Mouse (Mus musculus) frontal cortex, adult (tissue): Measurements from ENCODE around the gene Tmem52.
"Not testable (repeated sequence)": the region's sequence is repeated elsewhere in the genome, so short reads cannot be mapped to it uniquely, and the experiment has no call there.

Experiments used
- ATAC-seq: cut with Nextera tagmentation; 2 replicates; pipeline ENCODE4 v1.9.2; 2017; ENCODE audit warnings: mild to moderate bottlenecking, moderate library complexity, mixed read lengths; ENCODE audit not compliant: low TSS enrichment

Gene Tmem52

DNA sequence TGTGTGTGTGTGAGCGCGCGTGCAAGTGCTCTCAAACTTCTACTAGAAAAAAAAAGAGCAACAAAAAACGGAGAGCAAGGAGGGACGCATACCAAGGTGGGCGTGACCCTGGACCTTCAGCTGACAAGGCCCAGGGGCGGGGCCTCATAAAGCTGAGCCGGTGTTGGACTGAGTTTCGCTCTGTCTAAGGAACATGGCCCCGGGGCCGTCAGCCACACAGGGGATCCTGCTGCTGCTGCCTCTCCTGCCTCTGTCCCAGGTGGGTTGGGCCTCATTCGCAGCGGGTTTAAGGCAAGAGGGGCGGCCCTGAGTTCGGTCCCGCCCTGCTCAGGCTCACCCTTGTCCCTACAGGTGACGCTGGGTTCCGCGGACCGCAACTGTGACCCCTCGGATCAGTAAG lies at the start of gene Tmem52:
Gene Tmem52 (plus strand): TSS at position 163 of the 400 bp plus-strand sequence.
- no peak for ATAC-seq

DNA sequence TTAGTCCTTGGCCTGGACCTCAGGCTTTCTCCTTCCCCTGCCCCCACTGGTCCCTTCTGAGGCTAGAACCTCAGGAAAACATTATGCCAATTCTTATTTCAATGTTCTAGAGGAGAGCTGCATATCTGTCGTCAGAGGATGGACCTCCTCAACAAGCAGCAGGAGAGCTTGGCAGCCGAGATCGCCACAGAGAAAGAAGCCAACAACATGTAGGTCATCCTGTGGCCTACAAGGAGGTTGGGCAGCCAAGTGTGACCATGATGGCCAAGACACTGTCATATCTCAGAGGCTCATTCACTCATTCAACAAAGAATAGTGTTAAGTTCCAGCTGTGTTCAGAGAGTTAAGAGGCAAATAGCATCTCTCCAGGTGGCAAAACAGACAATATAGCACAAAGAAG lies 48.8 kb upstream of the Tmem52 start:
- ATAC-seq, result no peak

DNA sequence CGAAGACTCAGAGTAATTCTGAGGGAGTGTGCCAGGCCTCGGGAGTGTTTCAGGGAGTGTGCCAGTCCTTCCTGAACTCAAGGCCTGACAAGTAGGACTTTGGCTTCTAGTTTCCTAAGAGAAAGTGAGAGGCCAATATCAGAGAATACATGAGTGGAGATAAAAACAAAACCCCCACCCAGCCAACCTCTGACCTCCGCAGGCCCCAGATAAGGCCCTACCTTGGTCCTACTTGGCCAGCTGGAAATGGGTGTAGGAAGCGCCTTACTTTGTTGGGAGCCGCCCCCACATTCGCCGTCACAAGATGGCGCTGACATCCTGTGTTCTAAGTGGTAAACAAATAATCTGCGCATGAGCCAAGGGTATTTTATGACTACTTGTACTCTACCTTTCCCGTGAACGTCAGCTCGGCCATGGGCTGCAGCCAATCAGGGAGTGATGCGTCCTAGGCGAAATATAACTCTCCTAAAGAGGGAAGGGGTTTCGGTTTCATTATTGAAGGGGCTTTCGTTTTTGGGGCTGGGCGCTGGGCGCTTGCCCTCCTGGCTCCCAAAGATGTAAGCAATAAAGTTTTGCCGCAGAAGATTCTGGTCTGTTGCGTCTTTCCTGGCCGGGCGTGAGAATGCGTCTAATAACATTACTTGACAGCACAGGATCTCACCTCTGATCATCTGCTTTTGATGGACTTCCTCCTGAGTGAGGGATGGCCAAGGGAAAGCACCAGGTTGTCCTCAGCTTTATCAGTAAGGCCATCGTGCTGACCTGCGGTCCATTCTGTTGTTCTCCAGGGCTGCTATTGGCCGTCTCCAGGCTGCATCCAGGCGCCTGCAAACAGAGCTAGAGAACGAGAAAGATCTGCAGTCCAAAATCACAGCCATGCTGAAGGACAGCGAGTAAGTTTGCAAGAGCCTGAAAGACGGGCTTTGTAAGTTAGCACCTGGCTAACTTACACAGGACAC lies 47.2 kb upstream of the Tmem52 start:
- ATAC-seq, result not testable (repeated sequence)

DNA sequence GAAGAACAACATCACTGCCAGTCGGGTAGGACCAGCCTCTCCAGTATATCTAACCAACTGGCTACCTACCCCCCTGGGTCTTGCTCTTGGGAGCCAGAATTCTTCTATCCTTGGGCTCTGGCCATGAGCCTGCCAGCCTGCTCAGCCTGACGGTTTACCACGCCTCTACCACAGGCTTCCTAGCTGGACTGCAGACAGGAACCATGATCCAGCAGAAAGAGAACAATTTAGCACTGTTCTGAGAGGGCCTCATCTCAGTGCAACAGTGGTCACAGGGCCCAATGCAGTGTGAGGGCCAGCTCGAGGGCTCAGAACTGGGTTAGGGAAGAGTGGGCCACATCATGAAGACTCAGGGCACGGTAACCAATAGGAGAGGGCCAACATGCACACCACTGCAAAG lies 44.9 kb upstream of the Tmem52 start:
- ATAC-seq, result 0 out of 2 replicates have a peak, but pooled peaks have one; percentile 20

DNA sequence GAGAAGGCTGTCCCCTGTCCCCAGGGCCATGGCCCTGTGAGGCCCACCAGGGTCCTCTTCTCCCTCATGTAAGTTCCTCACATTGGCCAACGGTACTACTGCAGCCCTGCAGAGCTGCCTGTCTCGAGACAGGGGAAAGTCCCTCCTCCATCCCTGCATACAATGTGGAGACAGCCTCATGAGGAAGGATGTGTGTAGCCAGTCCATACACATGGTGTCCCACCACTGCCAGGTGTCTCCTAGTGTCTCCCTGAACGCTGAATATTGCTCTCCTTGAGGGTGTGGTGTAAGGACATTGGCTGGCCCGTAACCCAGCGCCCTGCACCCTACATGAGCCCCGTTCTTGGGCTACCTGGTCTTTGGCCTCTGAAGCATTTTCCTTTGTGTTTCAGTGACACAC lies 42.6 kb upstream of the Tmem52 start:
- ATAC-seq, result no peak

DNA sequence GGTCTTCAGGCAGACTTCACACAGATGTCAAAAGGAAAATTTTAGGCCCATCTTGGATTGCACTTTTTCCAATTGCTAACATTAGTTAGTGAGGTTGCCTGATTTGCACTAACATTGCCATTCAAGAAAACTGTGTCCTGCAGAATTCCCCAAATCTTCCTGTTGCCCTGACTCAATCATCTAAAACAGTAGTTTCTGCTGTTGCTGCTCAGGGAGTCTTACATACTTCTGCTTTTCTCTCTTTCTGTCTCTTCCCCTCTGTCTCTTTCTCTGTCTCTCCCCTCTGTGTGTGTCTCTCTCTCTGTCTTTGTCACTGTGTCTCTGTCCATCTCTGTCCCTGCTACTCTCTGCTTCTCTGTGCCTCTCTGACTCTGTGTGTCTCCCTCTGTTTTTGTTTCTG lies 40.5 kb upstream of the Tmem52 start:
- no peak for ATAC-seq

DNA sequence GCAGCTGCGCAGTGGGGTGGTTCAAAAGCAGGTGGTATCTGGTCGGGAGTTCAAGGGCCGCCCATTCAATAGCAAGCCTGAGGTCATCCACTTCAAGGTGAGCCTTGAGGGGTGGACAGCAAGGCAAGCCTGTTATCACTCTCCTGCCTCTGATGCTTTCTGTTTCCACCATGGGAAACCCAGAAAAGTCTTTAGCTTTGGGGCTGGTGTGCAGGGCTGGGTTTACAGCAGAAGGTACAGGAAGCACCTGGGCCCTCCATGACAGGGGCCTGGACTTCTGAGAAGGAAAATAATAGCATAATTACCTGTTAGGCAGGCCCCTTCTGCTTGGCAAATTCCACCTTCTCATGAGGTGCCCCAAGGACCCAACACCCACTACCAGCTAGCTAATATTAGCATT lies 39.7 kb upstream of the Tmem52 start:
- ATAC-seq, result no peak

DNA sequence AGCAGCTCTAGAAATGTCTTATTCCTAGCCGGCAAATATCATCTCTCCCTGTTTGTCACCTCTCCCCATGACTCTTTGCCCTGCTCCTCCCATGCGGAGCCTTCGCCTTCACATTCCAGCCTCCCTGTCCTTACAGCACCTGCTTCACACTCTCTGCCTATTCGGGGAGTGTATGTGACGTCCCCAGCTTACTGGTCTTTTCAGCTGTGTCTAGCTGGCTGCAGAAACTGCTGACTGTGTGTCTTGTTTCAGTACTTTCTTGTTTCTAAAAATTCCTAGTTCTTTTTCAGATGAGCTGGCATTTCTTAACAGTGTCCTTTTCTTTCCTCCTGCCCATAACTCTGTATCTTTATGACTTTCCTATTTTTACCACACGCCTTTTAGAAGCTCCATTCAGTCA lies 36.6 kb upstream of the Tmem52 start:
- peak; percentile 81 for ATAC-seq

DNA sequence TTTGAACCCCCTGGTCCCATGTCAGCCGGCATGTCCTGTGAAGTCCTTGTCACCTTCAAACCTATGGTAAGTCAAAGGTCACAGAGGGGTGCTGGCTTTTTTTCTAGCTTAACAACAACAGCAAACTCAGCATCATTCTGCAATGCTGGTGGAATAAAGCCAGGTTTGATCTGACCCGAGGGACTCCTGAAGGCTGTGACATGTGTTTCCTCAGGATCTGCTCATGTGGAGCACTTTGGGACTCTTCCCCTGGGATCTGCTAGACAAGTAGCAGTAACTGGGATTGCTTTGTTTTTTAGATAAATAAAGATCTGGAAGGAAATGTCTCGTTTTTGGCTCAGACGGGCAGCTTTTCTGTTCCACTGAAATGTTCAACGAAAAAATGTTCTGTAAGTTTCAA lies 34.9 kb upstream of the Tmem52 start:
- no peak for ATAC-seq

DNA sequence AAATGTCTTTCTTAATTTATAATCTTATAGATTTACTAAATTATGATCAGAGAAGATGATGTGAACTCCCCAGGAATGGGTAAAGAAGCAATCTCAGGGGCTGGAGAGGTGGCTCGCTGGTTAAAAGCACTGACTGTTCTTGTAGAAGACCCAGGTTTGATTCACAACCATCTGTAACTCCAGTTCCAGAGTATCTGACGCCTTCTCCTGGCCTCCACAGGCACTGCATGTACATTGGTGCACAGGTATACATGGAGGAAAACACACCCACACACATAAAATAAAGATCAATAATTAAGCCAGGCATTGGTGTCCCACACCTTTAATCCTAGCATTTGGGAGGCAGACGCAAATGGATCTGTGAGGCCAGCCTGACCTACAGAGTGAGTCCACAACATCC lies 26.1 kb upstream of the Tmem52 start:
- no peak for ATAC-seq

DNA sequence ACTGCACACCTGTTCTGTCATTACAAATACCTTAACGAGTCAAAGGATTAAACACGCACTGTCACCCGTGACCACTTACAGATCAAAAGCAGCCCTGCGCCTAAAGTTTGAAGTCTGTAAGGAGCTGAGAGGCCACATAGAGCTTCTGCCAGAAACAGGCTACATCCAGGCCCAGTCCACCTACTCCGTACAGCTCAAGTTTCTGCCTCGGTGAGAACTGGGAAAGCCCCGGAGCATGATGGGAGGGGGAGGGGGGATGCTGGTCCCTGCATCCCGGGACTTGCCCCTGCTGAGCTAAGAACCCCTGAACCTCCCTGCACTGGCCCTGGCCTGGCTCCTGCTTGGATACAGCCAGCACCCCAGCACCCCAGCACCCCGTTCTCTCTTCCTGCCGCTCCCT lies 17.3 kb upstream of the Tmem52 start:
- no peak for ATAC-seq

DNA sequence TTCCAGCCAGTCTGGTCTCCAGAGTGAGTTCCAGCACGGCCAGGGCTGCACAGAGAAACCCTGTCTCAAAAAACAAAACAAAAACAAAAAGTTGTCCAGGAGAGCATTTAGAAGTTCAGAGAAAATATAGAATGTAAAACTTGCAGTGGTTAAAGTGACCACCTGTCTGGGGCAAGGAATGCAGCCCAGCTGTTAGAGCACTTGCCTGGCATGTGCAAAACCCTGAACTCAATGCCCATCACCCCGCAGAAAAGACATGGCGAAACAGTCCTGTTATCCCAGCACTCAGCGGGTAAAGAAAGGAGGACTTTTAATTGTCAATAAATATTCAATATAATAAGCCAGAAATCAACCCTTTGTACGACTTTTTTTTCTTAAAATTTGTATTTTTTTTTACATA lies 10.3 kb upstream of the Tmem52 start:
- no peak for ATAC-seq

DNA sequence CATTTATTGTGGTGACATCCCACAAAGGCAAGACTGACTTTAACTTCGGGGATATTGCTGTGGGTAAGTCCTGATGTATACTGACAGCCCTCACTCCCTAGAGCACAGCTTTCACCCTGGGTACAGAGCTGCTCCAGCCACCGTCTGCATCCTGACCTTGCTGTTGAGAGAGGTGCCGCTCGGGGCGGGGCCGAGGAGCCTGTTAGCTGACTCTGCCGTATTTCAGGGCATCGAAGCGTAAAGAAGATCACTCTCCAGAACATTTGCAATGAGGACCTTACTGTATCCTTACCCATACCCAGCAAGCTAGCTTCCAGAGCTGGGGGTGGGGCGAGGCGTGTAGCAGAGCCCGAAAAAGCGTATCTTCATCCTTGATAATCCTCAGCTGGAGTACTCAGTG lies 5.9 kb upstream of the Tmem52 start:
- no peak for ATAC-seq

DNA sequence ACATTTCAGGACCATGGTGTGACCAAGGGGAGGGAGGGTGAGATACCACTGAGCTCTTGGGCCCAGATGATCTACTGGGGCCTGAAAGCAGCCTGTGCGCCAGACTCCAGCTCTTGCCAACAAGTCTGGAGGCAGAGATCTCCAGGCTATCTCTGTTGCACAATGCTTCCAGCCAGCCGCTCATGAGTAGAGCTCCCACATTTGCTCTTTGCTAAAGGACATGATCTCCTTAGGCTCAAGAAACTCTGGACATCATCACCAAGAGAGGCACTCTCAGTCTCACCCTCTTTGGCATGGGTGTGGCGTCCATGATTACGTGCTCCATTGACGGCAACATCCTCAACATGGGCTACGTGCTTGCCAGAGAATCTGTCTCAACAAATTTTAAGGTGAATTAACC lies 5.3 kb upstream of the Tmem52 start:
- no peak for ATAC-seq

DNA sequence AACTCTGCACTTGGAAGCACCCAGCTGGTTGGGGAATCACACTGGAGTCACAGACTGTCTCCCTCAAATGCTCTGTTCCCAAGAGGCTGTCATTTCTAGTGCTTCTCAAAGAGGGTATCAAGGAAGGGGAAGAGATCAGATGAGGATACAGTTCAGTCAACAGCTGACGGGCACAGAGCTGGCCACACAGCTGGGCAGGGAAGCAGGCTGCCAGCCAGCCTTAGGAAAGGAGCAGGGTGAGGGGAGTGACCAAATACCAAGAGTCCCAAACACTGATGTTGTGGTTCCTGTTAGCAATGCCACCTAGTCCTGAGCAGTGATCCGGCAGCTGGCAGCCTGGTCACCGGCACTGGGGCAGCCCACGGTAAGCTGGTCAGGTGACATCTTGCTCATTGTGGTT lies 4.9 kb upstream of the Tmem52 start:
- ATAC-seq, result no peak

DNA sequence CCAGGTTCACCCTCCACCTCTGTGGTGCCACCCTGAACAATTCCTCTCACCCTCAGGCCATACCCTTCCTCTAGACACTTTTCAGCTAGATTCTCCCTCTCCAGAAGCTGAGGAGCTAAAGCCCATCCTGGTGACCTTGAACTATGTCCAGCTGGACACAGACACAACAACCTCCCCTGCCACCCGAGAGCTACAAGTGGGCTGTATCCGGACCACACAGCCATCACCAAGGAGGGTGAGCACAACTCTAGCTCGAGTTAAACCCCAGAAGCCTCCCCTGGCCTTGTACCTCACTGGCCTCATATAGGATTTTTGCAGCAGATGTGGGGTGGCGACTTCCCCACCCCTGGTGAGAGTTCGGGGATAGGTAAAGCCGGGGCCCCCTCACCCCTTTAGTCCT lies 3.3 kb upstream of the Tmem52 start:
- no peak for ATAC-seq

DNA sequence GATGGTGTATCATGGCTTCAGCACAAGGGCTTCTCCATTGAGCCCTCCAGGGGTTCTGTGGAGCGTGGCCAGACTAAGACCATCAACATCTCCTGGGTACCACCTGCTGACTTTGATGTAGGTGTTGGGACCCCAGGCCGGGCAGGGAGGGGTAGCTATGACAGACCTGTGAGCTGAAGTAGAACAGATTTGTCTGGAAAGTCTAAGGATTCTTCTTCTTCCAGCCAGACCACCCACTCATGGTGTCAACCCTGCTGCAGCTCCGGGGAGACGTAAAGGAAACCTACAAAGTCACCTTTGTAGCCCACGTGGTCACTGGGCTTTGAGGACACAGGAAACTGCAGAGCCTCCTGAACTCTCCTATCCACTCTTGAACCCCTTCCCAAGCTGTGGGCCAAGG lies 2.8 kb upstream of the Tmem52 start:
- ATAC-seq, result no peak

DNA sequence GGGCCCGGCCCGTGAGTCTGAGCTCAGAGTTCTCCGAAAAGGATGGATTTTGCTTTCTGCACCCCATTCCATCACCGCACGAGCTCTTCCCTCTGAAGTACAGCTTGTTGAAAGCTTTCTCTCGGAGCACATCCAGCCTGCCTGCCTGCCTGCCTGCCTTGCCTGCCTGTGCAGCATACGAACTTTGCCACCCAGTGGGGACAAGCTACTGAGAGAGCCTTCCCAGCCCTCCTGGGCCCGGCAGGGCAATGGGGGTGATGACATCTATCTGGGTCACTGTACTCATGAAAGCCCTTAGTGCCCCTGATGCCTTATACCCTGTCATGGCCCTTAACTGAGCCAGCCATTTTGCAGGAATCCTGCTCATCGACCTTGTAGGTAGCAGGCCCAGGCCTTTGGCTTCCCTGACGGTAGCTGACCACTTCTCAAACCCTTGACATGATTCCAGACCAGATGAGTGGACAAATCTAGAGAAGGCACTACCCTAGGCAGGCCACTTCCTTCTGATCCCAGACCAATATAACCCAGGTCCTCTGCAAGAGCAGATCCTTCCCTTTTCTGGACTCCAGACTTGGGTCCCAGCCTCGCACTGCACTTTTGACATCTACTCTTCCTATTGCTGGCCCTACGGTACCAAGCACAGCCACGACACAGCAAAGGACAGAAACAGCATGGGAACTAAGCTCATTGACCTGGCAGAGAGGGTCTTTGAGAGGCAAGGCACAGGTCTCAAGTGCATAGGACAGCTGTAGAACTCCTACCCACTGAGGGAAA lies 1.5 kb upstream of the Tmem52 start:
- no peak for ATAC-seq

DNA sequence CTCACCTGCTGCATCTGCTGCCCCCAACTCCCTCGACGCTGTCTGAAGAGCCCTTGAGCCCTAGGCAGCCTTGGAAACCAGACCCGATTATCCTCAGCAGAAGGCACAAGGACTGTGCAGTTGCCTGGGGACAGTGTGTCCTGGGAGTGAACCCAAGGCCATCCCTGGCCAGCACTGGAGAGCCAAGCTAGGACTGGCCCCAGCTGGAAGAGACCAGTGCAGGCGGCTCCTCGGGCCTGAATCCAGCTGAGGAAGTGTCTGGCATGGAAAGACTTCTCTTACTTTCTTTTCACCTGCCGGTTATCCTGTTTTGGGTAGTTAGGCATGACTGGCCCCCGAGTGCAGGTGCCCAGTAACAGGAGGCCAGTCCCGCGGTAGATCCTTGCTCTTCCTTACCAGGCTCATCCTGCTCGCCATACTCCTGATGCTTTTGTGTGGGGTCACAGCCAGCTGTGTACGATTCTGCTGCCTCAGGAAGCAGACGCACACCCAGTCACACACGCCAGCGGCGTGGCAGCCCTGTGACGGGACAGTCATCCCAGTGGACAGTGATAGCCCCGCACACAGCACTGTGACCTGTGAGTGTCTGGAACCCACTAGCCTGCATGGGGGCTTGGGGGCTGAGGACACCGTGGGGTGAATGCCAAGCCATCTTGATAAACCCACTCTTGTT lies 812 bp downstream of the Tmem52 start:
- ATAC-seq, result peak; percentile 38; the same call in 1 of the 2 replicates

DNA sequence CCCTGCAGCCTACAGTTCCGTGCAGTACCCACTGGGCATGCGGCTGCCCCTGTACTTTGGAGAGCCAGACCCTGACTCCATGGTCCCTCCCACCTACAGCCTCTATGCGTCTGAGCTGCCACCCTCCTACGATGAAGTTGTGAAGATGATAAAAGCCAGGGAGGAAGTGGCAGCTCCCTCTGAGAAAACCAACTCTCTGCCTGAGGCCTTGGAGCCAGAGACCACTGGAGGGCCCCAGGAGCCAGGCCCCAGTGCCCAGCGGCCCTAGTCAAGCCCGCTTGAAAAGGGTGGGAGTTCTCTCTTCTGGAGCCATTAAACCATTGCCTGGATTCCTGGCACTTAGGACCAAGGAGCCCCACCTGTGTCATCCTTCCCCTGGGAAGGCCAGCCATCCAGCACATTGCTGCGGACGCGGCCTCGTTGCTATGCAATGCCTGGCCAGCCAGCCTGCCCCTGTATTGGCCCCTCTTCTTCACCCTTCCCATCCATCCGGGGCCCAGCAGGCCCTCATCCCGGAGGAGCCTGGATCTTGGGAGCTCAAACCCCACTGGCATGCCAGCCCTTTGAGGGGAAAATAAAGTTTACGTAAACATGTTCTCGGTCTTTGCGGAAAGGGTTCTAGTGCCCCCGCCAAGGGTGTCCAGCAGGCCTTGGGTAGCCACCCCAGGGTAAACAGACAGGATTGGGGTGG lies 1.5 kb downstream of the Tmem52 start:
- ATAC-seq, result no peak

DNA sequence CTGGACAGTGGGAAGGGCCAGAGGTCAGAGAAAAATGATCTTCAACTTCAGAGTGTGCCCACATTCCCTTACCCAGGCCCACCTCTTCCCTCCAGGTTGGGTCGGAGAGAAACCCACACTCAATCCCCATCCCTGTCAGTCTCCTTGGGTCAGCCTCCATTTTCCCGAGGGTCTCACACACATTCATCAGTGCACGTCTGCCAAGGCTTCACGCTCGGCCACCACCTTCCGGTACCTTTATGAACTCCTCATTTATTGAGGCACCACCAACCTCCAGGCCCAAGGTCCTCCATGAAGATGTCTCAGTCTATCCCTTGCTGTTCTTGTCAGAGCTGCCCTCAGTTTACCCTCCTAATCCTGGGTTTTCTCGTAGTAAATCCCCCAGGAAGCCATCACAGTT lies 2.1 kb downstream of the Tmem52 start:
- no peak for ATAC-seq

DNA sequence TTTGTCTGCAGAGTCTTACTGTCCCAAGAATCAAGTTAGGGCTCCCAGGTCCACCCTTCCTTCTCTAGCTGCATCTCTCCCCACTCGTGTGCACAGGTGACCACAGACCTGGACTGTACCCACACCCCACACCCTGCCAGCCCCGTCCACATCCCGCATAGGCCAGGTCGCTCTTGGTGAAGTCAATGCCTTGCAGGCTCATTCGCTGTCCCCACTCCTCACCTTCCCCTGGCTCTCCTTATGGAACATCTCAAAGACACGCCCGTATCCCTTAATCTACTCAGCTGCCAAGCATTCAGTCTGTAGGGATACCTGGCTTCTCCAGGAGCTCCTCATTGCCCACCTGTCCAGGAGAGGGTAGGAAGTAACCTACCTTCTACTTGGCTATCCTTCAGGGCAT lies 2.5 kb downstream of the Tmem52 start:
- no peak for ATAC-seq
